Mouse (Mus musculus) heart, embryonic 13.5 days (tissue): Measurements from ENCODE around the gene Lrrc25. TPM values are rescaled to one million over a fixed set of nuclear protein-coding genes. Genes with fewer than 3 reads are reported as not detected.
"Not testable (repeated sequence)": the region's sequence is repeated elsewhere in the genome, so short reads cannot be mapped to it uniquely, and the experiment has no call there.

Experiments
- ATAC-seq: fragments of 200-750 bp; cut with Nextera tagmentation; 2 replicates; pipeline ENCODE4 v1.8.0; 2017; ENCODE audit warnings: moderate TSS enrichment; ENCODE audit not compliant: insufficient number of reproducible peaks, low FRiP score, low TSS enrichment; ENCODE audit errors: extremely low read depth
- H3K27ac ChIP-seq: fragments of 300-500 bp; sonication (generic); replicated peaks from 2 replicates; pipeline ENCODE4 v1.5.1; 2015; ENCODE audit warnings: moderate library complexity, mild to moderate bottlenecking, inconsistent platforms
- H3K27me3 ChIP-seq: fragments of 300-500 bp; sonication (generic); replicated peaks from 2 replicates; pipeline ENCODE4 v1.6.1; 2015; ENCODE audit warnings: mild to moderate bottlenecking, inconsistent platforms
- H3K36me3 ChIP-seq: fragments of 300-500 bp; sonication (generic); 2 replicates; pipeline ENCODE4 v1.6.1; 2015; ENCODE audit warnings: mild to moderate bottlenecking, inconsistent platforms
- H3K4me1 ChIP-seq: fragments of 300-500 bp; sonication (generic); 2 replicates; pipeline ENCODE4 v1.6.1; 2015; ENCODE audit warnings: inconsistent platforms
- H3K4me2 ChIP-seq: fragments of 300-500 bp; sonication (generic); 2 replicates; pipeline ENCODE4 v1.6.1; 2015; ENCODE audit warnings: inconsistent platforms, mild to moderate bottlenecking, moderate library complexity
- H3K4me3 ChIP-seq: fragments of 300-500 bp; sonication (generic); 2 replicates; pipeline ENCODE4 v1.5.1; 2015; ENCODE audit warnings: moderate library complexity, mild to moderate bottlenecking, inconsistent platforms
- H3K9ac ChIP-seq: fragments of 300-500 bp; sonication (generic); 2 replicates; pipeline ENCODE4 v1.6.1; 2015; ENCODE audit warnings: inconsistent platforms, mild to moderate bottlenecking, moderate library complexity
- H3K9me3 ChIP-seq: fragments of 300-500 bp; sonication (generic); 2 replicates; pipeline ENCODE4 v1.6.1; 2016; ENCODE audit warnings: inconsistent platforms
- WGBS: fragments of 180-500 bp; shearing (Covaris S2); methylation state at CpG from one replicate; pipeline ENCODE4 v1.1.7; 2015; ENCODE audit warnings: mixed read lengths; 5-methylcytosine and 5-hydroxymethylcytosine counted together
- polyA plus RNA-seq: library from polyadenylated mRNA; unstranded; fragments of >200 nt; fragmentation: Nextera tagmentation; extraction: Ambion mirVana; gene quantifications from 2 replicates; pipeline ENCODE4 v1.2.1, GENCODE M21; 2015

Lrrc25 gene
- polyA plus RNA-seq: 1.5 and 2.7 TPM in 2 replicates

GRCm38 (mm10) chr8:70615894-70616293, at the start of gene Lrrc25:
Gene Lrrc25 (plus strand): TSS chr8:70616155.
- 73% methylated on average over 3 of the region's 3 CpGs for WGBS
- Histone ChIP-seq H3K27me3 (peaks cover 8% of the 10 kb centered on the region), H3K36me3 (no peaks in the 10 kb centered on the region), H3K4me2 (no peak within 1 kb of the TSS), H3K4me1 (peaks cover 11% of the 10 kb centered on the region), H3K27ac (no peak within 1 kb of the TSS), H3K9me3 (no peaks in the 10 kb centered on the region), H3K9ac (no peak within 1 kb of the TSS), H3K4me3 (no peak within 1 kb of the TSS)
- ATAC-seq: no peak

GRCm38 (mm10) chr8:70570360-70570759, 45.6 kb upstream of the Lrrc25 start:
- ATAC-seq: no peak
- peaks cover 20% of the 10 kb centered on the region for H3K36me3 ChIP-seq
- H3K4me1 ChIP-seq: peaks cover 54% of the 10 kb centered on the region
- no peak overlapping the region for H3K9ac ChIP-seq
- H3K27me3 ChIP-seq: no peaks in the 10 kb centered on the region
- peak overlapping the region; percentile 73 for H3K27ac ChIP-seq
- no peak overlapping the region for H3K4me2 ChIP-seq
- H3K9me3 ChIP-seq: no peaks in the 10 kb centered on the region
- no peak overlapping the region for H3K4me3 ChIP-seq

- Histone ChIP-seq H3K27ac (peak overlapping the region; percentile 73), H3K27me3 (no peaks in the 10 kb centered on the region), H3K4me3 (no peak overlapping the region), H3K36me3 (peaks cover 23% of the 10 kb centered on the region), H3K9me3 (no peaks in the 10 kb centered on the region), H3K9ac (peak overlapping the region; percentile 47; the same call in 1 of the 2 replicates), H3K4me1 (peaks cover 47% of the 10 kb centered on the region), H3K4me2 (no peak overlapping the region)
- 62% methylated on average over 6 of the region's 6 CpGs for WGBS
- no peak for ATAC-seq
Observed at GRCm38 (mm10) chr8:70570990-70571389, 45.0 kb upstream of the Lrrc25 start.

- Histone ChIP-seq H3K4me3 (no peak overlapping the region), H3K9me3 (no peaks in the 10 kb centered on the region)
- no peak for ATAC-seq
Observed at GRCm38 (mm10) chr8:70574302-70574701, 41.7 kb upstream of the Lrrc25 start.

GRCm38 (mm10) chr8:70574915-70575314, 41.0 kb upstream of the Lrrc25 start:
- H3K9me3 ChIP-seq: no peaks in the 10 kb centered on the region
- H3K27me3 ChIP-seq: no peaks in the 10 kb centered on the region
- H3K4me3 ChIP-seq: no peak overlapping the region
- no peak overlapping the region for H3K9ac ChIP-seq
- no peak for ATAC-seq
- WGBS: 41% methylated on average over 4 of the region's 4 CpGs
- peaks cover 32% of the 10 kb centered on the region for H3K4me1 ChIP-seq
- peaks cover 48% of the 10 kb centered on the region for H3K36me3 ChIP-seq
- peak overlapping the region; percentile 37; the same call in 1 of the 2 replicates for H3K27ac ChIP-seq
- no peak overlapping the region for H3K4me2 ChIP-seq

More at GRCm38 (mm10) chr8:70574302-70574701, 41.7 kb upstream of the Lrrc25 start:
- H3K9ac ChIP-seq: no peak overlapping the region
- peaks cover 45% of the 10 kb centered on the region for H3K36me3 ChIP-seq
- peaks cover 36% of the 10 kb centered on the region for H3K4me1 ChIP-seq
- H3K4me2 ChIP-seq: no peak overlapping the region
- peak overlapping the region; percentile 37 for H3K27ac ChIP-seq
- no peaks in the 10 kb centered on the region for H3K27me3 ChIP-seq

GRCm38 (mm10) chr8:70577207-70577606, 38.7 kb upstream of the Lrrc25 start:
- ATAC-seq: no peak
- Histone ChIP-seq H3K4me3 (no peak overlapping the region), H3K9me3 (no peaks in the 10 kb centered on the region), H3K4me1 (peaks cover 12% of the 10 kb centered on the region), H3K4me2 (no peak overlapping the region), H3K36me3 (peaks cover 71% of the 10 kb centered on the region), H3K9ac (no peak overlapping the region), H3K27ac (no peak overlapping the region), H3K27me3 (no peaks in the 10 kb centered on the region)
- 91% methylated on average over 3 of the region's 3 CpGs for WGBS

GRCm38 (mm10) chr8:70583476-70584387, 32.2 kb upstream of the Lrrc25 start:
- H3K27me3 ChIP-seq: no peaks in the 10 kb centered on the region
- H3K27ac ChIP-seq: no peak overlapping the region
- WGBS: 90% methylated on average over 18 of the region's 18 CpGs
- no peaks in the 10 kb centered on the region for H3K9me3 ChIP-seq
- H3K36me3 ChIP-seq: peaks cover 95% of the 10 kb centered on the region
- peaks cover 8% of the 10 kb centered on the region for H3K4me1 ChIP-seq
- no peak overlapping the region for H3K9ac ChIP-seq
- H3K4me3 ChIP-seq: no peak overlapping the region
- no peak for ATAC-seq
- no peak overlapping the region for H3K4me2 ChIP-seq

- Histone ChIP-seq H3K36me3 (peaks cover 98% of the 10 kb centered on the region), H3K9me3 (no peaks in the 10 kb centered on the region), H3K4me3 (no peak overlapping the region), H3K9ac (no peak overlapping the region), H3K4me1 (peaks cover 8% of the 10 kb centered on the region), H3K4me2 (no peak overlapping the region), H3K27ac (no peak overlapping the region), H3K27me3 (no peaks in the 10 kb centered on the region)
- no peak; the same call in 1 of the 2 replicates for ATAC-seq
- 84% methylated on average over 9 of the region's 9 CpGs for WGBS
Observed at GRCm38 (mm10) chr8:70584606-70585257, 31.2 kb upstream of the Lrrc25 start.

- peaks cover 98% of the 10 kb centered on the region for H3K36me3 ChIP-seq
- no peak overlapping the region for H3K4me2 ChIP-seq
- 39% methylated on average over 7 of the region's 7 CpGs for WGBS
- H3K4me1 ChIP-seq: peaks cover 8% of the 10 kb centered on the region
- H3K9me3 ChIP-seq: no peaks in the 10 kb centered on the region
- no peak overlapping the region for H3K27ac ChIP-seq
- H3K9ac ChIP-seq: no peak overlapping the region
- ATAC-seq: peak; percentile 24; the same call in 1 of the 2 replicates
- H3K4me3 ChIP-seq: no peak overlapping the region
- H3K27me3 ChIP-seq: no peaks in the 10 kb centered on the region
Observed at GRCm38 (mm10) chr8:70585258-70585652, 30.7 kb upstream of the Lrrc25 start.

GRCm38 (mm10) chr8:70587955-70588354, 28.0 kb upstream of the Lrrc25 start:
- not testable (repeated sequence) for H3K27ac ChIP-seq, H3K9me3 ChIP-seq, H3K4me2 ChIP-seq, ATAC-seq, H3K4me3 ChIP-seq, H3K27me3 ChIP-seq
- Histone ChIP-seq H3K4me1 (peaks cover 24% of the 10 kb centered on the region), H3K9ac (peak overlapping the region; percentile 44; the same call in 1 of the 2 replicates), H3K36me3 (peaks cover 90% of the 10 kb centered on the region)
- 77% methylated on average over 4 of the region's 4 CpGs for WGBS

GRCm38 (mm10) chr8:70591569-70591968, 24.4 kb upstream of the Lrrc25 start:
- H3K9me3 ChIP-seq: no peaks in the 10 kb centered on the region
- H3K36me3 ChIP-seq: peaks cover 69% of the 10 kb centered on the region
- ATAC-seq: no peak
- peak overlapping the region; percentile 59 for H3K27ac ChIP-seq
- no peaks in the 10 kb centered on the region for H3K27me3 ChIP-seq
- peaks cover 53% of the 10 kb centered on the region for H3K4me1 ChIP-seq
- H3K9ac ChIP-seq: peak overlapping the region; percentile 20; the same call in 1 of the 2 replicates
- no peak overlapping the region for H3K4me3 ChIP-seq
- H3K4me2 ChIP-seq: no peak overlapping the region
- 64% methylated on average over 12 of the region's 12 CpGs for WGBS
